Comparison of ENCODE assay signal across 44 mouse cellular contexts in the genomic region with DNA sequence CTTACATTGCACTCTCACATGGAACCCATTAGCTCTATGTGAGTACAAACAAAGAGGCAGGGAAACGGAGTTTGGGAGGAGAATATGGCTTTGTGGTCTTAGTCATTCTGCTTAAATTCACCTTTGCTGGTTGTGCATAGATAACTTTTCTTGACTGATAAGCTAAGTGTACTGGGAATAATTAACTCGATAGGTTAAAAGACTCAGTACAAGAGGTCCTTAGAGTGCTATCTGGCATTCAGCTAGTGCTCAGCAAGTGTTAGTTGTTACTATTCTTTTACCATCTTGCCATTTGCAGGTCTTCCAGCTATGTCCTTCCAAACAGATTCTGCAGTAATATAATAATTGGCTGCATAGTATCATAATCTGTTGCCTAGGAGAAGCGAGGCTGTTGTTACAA. TPM values are rescaled to one million over a fixed set of nuclear protein-coding genes. Genes with fewer than 3 reads are reported as not detected.
"Had no signal": no experiment of that assay in that cellular context is flagged by ENCODE, and none has a peak within 500 bp of the region (broad histone marks: within the 10 kb centered on the region; RNA-seq: fewer than 3 reads in every experiment).

No protein-coding gene starts in this region.

- H3K27ac ChIP-seq: limb, embryonic 10.5 days; limb, embryonic 12.5 days; limb, embryonic 13.5 days; limb, embryonic 15.5 days; liver, embryonic 12.5 days; liver, embryonic 13.5 days; liver, embryonic 14.5 days; liver, embryonic 15.5 days; lung, embryonic 15.5 days; macrophage; midbrain, embryonic 10.5 days; midbrain, embryonic 12.5 days; midbrain, embryonic 13.5 days; midbrain, embryonic 15.5 days; neural tube, embryonic 12.5 days had no signal

- DNase-seq: left cerebral cortex, postnatal 4 days; liver; liver, embryonic 13.5 days; liver, postnatal 0 days; lung, adult 18-20 months; lung, adult 2 months; lung, embryonic 14.5 days; lung, postnatal 10 days; lung, postnatal 14 days; lung, postnatal 36 days; lung, postnatal 4 days; midbrain, embryonic 14.5 days had no signal

- H3K4me1 ChIP-seq: limb, embryonic 10.5 days; limb, embryonic 12.5 days; limb, embryonic 13.5 days; limb, embryonic 15.5 days; liver, embryonic 12.5 days; liver, embryonic 13.5 days; liver, embryonic 15.5 days; lung, embryonic 15.5 days; megakaryocyte, embryonic 14.5 days; midbrain, embryonic 10.5 days; midbrain, embryonic 12.5 days; midbrain, embryonic 13.5 days; midbrain, embryonic 15.5 days; neural tube, embryonic 12.5 days had no signal

- H3K4me2 ChIP-seq: limb, embryonic 12.5 days; limb, embryonic 13.5 days; limb, embryonic 15.5 days; liver, embryonic 11.5 days; liver, embryonic 12.5 days; liver, embryonic 13.5 days; liver, embryonic 15.5 days; lung, embryonic 14.5 days; lung, embryonic 15.5 days; midbrain, embryonic 11.5 days; midbrain, embryonic 12.5 days; midbrain, embryonic 13.5 days; midbrain, embryonic 15.5 days; neural tube, embryonic 12.5 days had no signal

- H3K27me3 ChIP-seq: lung, embryonic 15.5 days; megakaryocyte, embryonic 14.5 days; midbrain, embryonic 15.5 days; neural tube, embryonic 12.5 days had no signal

- H3K9ac ChIP-seq: limb, embryonic 12.5 days; limb, embryonic 13.5 days; limb, embryonic 15.5 days; liver, embryonic 12.5 days; liver, embryonic 13.5 days; liver, embryonic 14.5 days; liver, embryonic 15.5 days; liver, postnatal 0 days; lung, embryonic 14.5 days; lung, embryonic 15.5 days; midbrain, embryonic 12.5 days; midbrain, embryonic 13.5 days; midbrain, embryonic 15.5 days; neural tube, embryonic 12.5 days had no signal

- ATAC-seq: liver, embryonic 12.5 days; liver, postnatal 0 days; lung, postnatal 0 days; midbrain, embryonic 13.5 days; midbrain, embryonic 15.5 days; midbrain, embryonic 16.5 days had no signal

- H3K36me3 ChIP-seq: limb, embryonic 10.5 days; limb, embryonic 12.5 days; limb, embryonic 13.5 days; limb, embryonic 15.5 days; liver, embryonic 12.5 days; liver, embryonic 13.5 days; liver, embryonic 15.5 days; lung, embryonic 15.5 days; midbrain, embryonic 10.5 days; midbrain, embryonic 12.5 days; midbrain, embryonic 13.5 days; midbrain, embryonic 15.5 days; neural tube, embryonic 12.5 days had no signal

- H3K4me3 ChIP-seq: limb, embryonic 10.5 days; limb, embryonic 12.5 days; limb, embryonic 13.5 days; limb, embryonic 15.5 days; liver, embryonic 12.5 days; liver, embryonic 13.5 days; liver, embryonic 15.5 days; lung, embryonic 15.5 days; megakaryocyte, embryonic 14.5 days; midbrain, embryonic 10.5 days; midbrain, embryonic 12.5 days; midbrain, embryonic 13.5 days; midbrain, embryonic 15.5 days; myocyte; neural tube, embryonic 12.5 days had no signal

- H3K9me3 ChIP-seq: limb, embryonic 10.5 days; limb, embryonic 12.5 days; limb, embryonic 13.5 days; limb, embryonic 15.5 days; liver, embryonic 12.5 days; liver, embryonic 13.5 days; liver, embryonic 15.5 days; lung, embryonic 15.5 days; megakaryocyte, embryonic 14.5 days; midbrain, embryonic 10.5 days; midbrain, embryonic 12.5 days; midbrain, embryonic 13.5 days; midbrain, embryonic 15.5 days; neural tube, embryonic 12.5 days had no signal

RNA-seq across cellular contexts. Expression of gene Cltrn, which starts 22.5 kb away (rescaled TPM):
- total RNA-seq: left cerebral cortex, postnatal 10 days; left cerebral cortex, postnatal 14 days; left cerebral cortex, postnatal 25 days; left cerebral cortex, postnatal 36 days; left cerebral cortex, postnatal 4 days; liver, adult 2 months; megakaryocyte progenitor cell, adult 5-6 weeks; megakaryocyte, adult 5-6 weeks; megakaryocyte-erythroid progenitor cell, adult 5-6 weeks; midbrain, postnatal 0 days; monocyte, adult 5-6 weeks had no signal
- polyA plus RNA-seq: limb, embryonic 11.5 days; limb, embryonic 12.5 days; limb, embryonic 15.5 days; liver, adult 2 months; lung, adult 2 months; lung, postnatal 0 days; macrophage; midbrain, embryonic 11.5 days; midbrain, embryonic 12.5 days; midbrain, embryonic 13.5 days; midbrain, embryonic 14.5 days; midbrain, embryonic 15.5 days; myocyte; neural tube, embryonic 11.5 days had no signal

RNA-seq across cellular contexts. Expression of gene Ace2, which starts 28.0 kb away (rescaled TPM):
- total RNA-seq: megakaryocyte progenitor cell, adult 5-6 weeks; megakaryocyte, adult 5-6 weeks; megakaryocyte-erythroid progenitor cell, adult 5-6 weeks; monocyte, adult 5-6 weeks had no signal
- polyA plus RNA-seq: limb, embryonic 12.5 days; liver, embryonic 11.5 days; liver, embryonic 12.5 days; macrophage; midbrain, embryonic 12.5 days; myocyte; neural tube, embryonic 12.5 days had no signal
